Mouse (Mus musculus): ENCODE results near the gene E030030I06Rik. TPM values are rescaled to one million over a fixed set of nuclear protein-coding genes. Genes with fewer than 3 reads are reported as not detected.

The E030030I06Rik gene
- polyA plus RNA-seq (2015; fragmentation: Nextera tagmentation; extraction: Ambion mirVana) = 15.1 and 20.1 TPM in 2 replicates

GRCm38 (mm10) chr10:22149073-22149690 is at the start of gene E030030I06Rik:
Gene E030030I06Rik (minus strand): TSS chr10:22149270.

GRCm38 (mm10) chr10:22158310-22158999 is 9.4 kb upstream of the E030030I06Rik start, which contains the start of the genes Raet1e and H60b:
Gene Raet1e (plus strand): TSS chr10:22158569.
Gene H60b (plus strand): TSS chr10:22158586.

GRCm38 (mm10) chr10:22067979-22068378 is 81.1 kb downstream of the E030030I06Rik start, which contains the start of gene 4930444G20Rik:
Gene 4930444G20Rik (minus strand): TSS chr10:22068079.

Other genes starting within 250 kb of the E030030I06Rik start
- not detected in 2 replicates for gene 4930444G20Rik, start 81.2 kb downstream of the E030030I06Rik start, polyA plus RNA-seq (2015; fragmentation: Nextera tagmentation; extraction: Ambion mirVana)
- gene Raet1e, start 9.3 kb upstream of the E030030I06Rik start, polyA plus RNA-seq (2015; fragmentation: Nextera tagmentation; extraction: Ambion mirVana) = 3.1 and 5.0 TPM in 2 replicates
- gene H60b, start 9.3 kb upstream of the E030030I06Rik start, polyA plus RNA-seq (2015; fragmentation: Nextera tagmentation; extraction: Ambion mirVana) = 0.20 and 0.98 TPM in 2 replicates
- gene Raet1d, start 211.3 kb upstream of the E030030I06Rik start, polyA plus RNA-seq (2015; fragmentation: Nextera tagmentation; extraction: Ambion mirVana) = 4.1 and 4.6 TPM in 2 replicates

All from adrenal gland, postnatal 0 days (tissue).